Mouse (Mus musculus) neural tube, embryonic 14.5 days (tissue): ENCODE measurements at regions not wholly inside any gene's neighbourhood (a gene's known extent, or its start where the extent isn't known, plus 50 kb on each side); places are given as distances from the start of the nearest gene placed in this dataset.
"Not testable (repeated sequence)": the region's sequence is repeated elsewhere in the genome, so short reads cannot be mapped to it uniquely, and the experiment has no call there.

Experiments used
- ATAC-seq: fragments of 200-750 bp; cut with Nextera tagmentation; 2 replicates; pipeline ENCODE4 v1.8.0; 2017; ENCODE audit warnings: low read depth, mild to moderate bottlenecking, moderate TSS enrichment, moderate library complexity
- H3K27ac ChIP-seq: fragments of 300-500 bp; sonication (generic); 2 replicates; pipeline ENCODE4 v1.5.1; 2014; ENCODE audit warnings: low read depth, mild to moderate bottlenecking, control low read depth, low read length, moderate library complexity, mixed read lengths
- H3K27me3 ChIP-seq: fragments of 300-500 bp; sonication (generic); 2 replicates; pipeline ENCODE4 v1.6.1; 2014; ENCODE audit warnings: low read length; ENCODE audit not compliant: control insufficient read depth, insufficient read depth
- H3K36me3 ChIP-seq: fragments of 300-500 bp; sonication (generic); 2 replicates; pipeline ENCODE4 v1.6.1; 2014; ENCODE audit warnings: low read length, mixed read lengths; ENCODE audit not compliant: control insufficient read depth, insufficient read depth
- H3K4me1 ChIP-seq: fragments of 300-500 bp; sonication (generic); 2 replicates; pipeline ENCODE4 v1.6.1; 2014; ENCODE audit warnings: low read length; ENCODE audit not compliant: control insufficient read depth, insufficient read depth
- H3K4me2 ChIP-seq: fragments of 300-500 bp; sonication (generic); 2 replicates; pipeline ENCODE4 v1.6.1; 2014; ENCODE audit warnings: mild to moderate bottlenecking, low read depth, low read length, control low read depth
- H3K4me3 ChIP-seq: fragments of 300-500 bp; sonication (generic); 2 replicates; pipeline ENCODE4 v1.5.1; 2014; ENCODE audit warnings: low read depth, low read length, control low read depth, mixed read lengths
- H3K9ac ChIP-seq: fragments of 300-500 bp; sonication (generic); replicated peaks from 2 replicates; pipeline ENCODE4 v1.6.1; 2014; ENCODE audit warnings: low read depth, mild to moderate bottlenecking, control low read depth, low read length, mixed read lengths
- H3K9me3 ChIP-seq: fragments of 300-500 bp; sonication (generic); 2 replicates; pipeline ENCODE4 v1.6.1; 2016; ENCODE audit warnings: low read length; ENCODE audit not compliant: control insufficient read depth
- WGBS: fragments of 180-500 bp; shearing (Covaris S2); extraction: QIAGEN DNeasy Blood & Tissue Kit; methylation state at CpG from one replicate; pipeline ENCODE4 v1.1.7; 2014; 5-methylcytosine and 5-hydroxymethylcytosine counted together

DNA sequence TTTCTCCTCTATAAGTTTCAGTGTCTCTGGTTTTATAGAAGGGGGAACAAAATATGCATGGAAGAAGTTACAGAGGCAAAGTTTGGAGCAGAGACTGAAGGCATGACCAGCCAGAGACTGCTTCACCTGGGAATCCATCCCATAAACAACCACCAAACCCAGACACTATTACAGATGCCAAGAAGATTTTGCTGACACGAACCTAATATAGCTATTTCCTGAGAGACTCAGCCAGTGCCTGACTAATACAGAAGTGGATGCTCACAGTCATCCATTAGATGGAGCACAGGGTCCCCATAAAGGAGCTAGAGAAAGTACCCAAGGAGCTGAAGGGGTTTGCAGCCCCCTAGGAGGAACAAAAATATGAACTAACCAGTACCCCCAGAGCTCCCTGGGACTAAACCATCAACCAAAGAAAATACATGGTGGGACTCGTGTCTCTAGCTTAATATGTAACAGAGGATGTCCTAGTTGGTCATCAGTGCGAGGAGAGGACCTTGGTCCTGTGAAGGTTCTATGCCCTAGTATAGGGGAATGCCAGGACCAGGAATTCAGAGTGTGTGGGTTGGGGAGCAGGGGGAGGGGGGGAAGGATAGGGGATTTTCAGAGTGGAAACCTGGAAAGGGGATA is 621.2 kb upstream of the Msl3l2 start:
- H3K4me2 ChIP-seq, H3K4me3 ChIP-seq, H3K27ac ChIP-seq, ATAC-seq, H3K4me1 ChIP-seq, H3K9me3 ChIP-seq, H3K36me3 ChIP-seq, H3K27me3 ChIP-seq, H3K9ac ChIP-seq: not testable (repeated sequence)
- 71% methylated on average over 3 of the region's 3 CpGs for WGBS

DNA sequence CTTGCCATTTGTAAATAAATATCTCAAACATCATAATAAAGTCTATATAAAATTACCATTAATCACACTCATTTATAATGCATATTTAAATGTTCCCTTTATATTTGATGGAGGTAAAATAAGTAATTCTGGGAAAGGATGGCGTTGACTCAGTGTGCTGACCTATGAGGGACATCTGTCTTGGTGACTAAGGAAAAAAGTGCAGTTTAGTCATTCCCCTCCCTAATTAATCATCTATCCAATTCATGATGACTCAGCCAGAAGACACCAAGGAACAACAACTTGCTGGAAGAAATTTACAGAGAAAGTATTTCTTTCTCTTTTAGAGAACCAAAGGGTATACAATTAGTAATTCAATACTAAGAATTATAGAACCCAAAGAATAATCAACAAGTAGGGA is 584.0 kb upstream of the Msl3l2 start:
- no peaks in the 10 kb centered on the region for H3K4me1 ChIP-seq
- H3K4me2 ChIP-seq: no peak overlapping the region
- no peak for ATAC-seq
- no peaks in the 10 kb centered on the region for H3K36me3 ChIP-seq
- H3K4me3 ChIP-seq: no peak overlapping the region
- H3K27me3 ChIP-seq: no peaks in the 10 kb centered on the region
- no peaks in the 10 kb centered on the region for H3K9me3 ChIP-seq
- WGBS: 79% methylated on average over 1 of the region's 1 CpGs
- no peak overlapping the region for H3K9ac ChIP-seq
- no peak overlapping the region for H3K27ac ChIP-seq

DNA sequence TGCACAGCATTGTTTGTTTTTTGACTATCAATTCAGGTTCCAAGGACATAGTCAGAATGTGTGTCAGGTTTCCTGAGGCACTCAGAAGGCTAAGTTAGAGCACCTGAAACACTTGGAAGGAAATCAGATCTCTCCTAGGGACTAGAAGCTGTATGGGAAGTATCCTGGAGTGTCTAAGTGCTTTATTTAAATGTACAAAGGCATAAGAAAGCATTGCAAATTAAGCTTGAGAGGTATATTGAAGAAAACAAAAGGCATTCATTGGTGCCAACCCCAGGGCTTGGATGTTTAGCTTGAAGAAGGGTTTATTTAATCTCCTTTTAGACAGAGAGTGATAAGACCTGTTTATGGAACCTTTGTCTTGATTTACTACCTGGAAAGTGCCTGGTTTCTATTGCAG is 569.3 kb upstream of the Msl3l2 start:
- no peaks in the 10 kb centered on the region for H3K27me3 ChIP-seq
- no peak for ATAC-seq
- no peak overlapping the region for H3K4me2 ChIP-seq
- H3K4me1 ChIP-seq: no peaks in the 10 kb centered on the region
- H3K27ac ChIP-seq: no peak overlapping the region
- no peaks in the 10 kb centered on the region for H3K9me3 ChIP-seq
- no peak overlapping the region for H3K9ac ChIP-seq
- H3K36me3 ChIP-seq: no peaks in the 10 kb centered on the region
- no peak overlapping the region for H3K4me3 ChIP-seq

DNA sequence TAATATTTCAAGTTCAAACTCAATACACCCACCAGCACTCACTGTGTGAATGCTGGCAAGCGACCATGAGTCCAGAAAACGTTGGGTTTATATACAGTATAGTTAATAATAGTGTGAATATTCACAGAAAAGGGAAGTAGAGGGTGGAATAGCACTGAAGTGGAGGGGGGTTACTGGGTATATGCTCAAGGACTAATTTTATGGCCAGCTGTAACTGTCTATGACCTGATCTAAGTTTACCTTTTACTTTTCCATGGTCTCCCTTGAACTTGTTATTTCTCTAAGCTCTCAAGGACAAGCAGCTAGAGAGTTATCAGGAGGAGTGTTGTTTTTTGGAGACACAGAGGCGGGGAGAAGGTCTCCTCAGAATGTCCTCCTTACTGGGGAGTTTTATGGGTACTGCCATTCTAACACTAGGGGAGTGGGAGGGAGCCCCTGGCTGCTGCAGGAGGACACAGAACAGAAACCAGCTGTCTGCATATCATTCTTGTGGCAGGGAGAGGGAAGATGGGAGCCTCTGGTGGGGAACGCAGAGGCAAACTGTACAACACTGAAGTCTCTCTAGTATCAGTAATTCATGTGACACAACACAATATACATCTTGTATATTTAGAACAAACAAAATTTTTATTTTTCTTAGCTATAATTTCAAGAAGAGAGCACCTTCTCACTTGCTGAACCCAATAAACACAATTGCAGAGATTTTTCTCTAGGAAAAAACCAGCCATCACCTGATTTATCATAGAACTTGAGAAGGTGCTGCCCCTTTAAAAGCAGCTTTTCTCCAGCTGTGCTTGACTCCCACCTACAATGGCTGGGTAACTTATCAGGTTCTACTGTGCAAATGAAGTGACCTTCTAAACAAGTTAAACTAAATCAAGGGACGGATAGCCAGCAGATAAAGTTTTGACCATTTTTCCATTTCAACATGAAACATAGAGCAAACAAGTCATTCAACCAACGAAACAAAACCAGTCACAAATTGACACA is 560.0 kb upstream of the Msl3l2 start:
- no peak overlapping the region for H3K9ac ChIP-seq
- no peaks in the 10 kb centered on the region for H3K9me3 ChIP-seq
- no peaks in the 10 kb centered on the region for H3K4me1 ChIP-seq
- no peak overlapping the region for H3K27ac ChIP-seq
- H3K36me3 ChIP-seq: no peaks in the 10 kb centered on the region
- 81% methylated on average over 6 of the region's 6 CpGs for WGBS
- no peak for ATAC-seq
- no peak overlapping the region for H3K4me2 ChIP-seq
- H3K27me3 ChIP-seq: no peaks in the 10 kb centered on the region
- H3K4me3 ChIP-seq: no peak overlapping the region

DNA sequence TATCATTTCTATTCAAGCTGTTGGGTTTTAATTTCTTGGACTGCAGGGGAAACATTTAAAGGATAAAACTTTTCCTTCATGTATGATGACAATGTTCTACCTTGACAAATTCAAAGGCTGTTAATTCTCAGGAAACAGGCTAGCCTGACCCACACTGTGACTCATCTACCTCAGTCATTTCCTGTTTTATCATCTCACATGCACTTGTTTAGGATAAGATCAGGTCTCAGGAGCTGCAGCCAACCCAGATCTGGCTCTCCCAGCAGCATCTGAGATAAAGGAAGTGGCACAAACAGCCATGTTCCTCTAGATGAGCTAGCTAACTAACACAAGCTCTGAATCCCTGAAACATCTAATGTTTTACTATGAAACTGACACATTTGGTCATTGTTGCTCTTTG is 541.8 kb upstream of the Msl3l2 start:
- Histone ChIP-seq H3K4me2 (no peak overlapping the region), H3K4me3 (no peak overlapping the region), H3K9ac (no peak overlapping the region), H3K27me3 (no peaks in the 10 kb centered on the region), H3K9me3 (no peaks in the 10 kb centered on the region), H3K4me1 (no peaks in the 10 kb centered on the region), H3K36me3 (no peaks in the 10 kb centered on the region), H3K27ac (no peak overlapping the region)
- no peak for ATAC-seq

DNA sequence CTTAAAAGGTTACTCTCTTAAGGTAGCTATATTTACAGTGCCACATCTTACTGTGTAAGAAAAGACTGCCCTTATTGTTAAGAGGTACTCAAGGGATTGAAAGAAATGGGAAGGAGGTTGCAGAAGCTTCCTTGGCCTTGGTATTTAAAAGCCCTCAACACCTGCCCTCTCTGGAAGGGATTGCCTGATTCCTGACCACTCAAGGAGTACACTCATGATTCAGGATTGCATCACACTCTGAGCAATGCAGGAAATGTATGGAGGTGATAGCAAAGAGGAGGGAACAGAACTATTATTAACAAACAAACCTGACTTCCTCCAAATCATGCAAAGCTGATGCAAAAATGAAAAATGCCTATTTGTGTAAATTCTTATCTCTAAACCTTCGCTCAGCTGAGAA is 534.0 kb upstream of the Msl3l2 start:
- no peaks in the 10 kb centered on the region for H3K27me3 ChIP-seq
- H3K9me3 ChIP-seq: no peaks in the 10 kb centered on the region
- H3K4me3 ChIP-seq: no peak overlapping the region
- no peak for ATAC-seq
- no peak overlapping the region for H3K27ac ChIP-seq
- no peak overlapping the region for H3K4me2 ChIP-seq
- H3K9ac ChIP-seq: no peak overlapping the region
- H3K4me1 ChIP-seq: no peaks in the 10 kb centered on the region
- H3K36me3 ChIP-seq: no peaks in the 10 kb centered on the region
- 95% methylated on average over 1 of the region's 1 CpGs for WGBS

DNA sequence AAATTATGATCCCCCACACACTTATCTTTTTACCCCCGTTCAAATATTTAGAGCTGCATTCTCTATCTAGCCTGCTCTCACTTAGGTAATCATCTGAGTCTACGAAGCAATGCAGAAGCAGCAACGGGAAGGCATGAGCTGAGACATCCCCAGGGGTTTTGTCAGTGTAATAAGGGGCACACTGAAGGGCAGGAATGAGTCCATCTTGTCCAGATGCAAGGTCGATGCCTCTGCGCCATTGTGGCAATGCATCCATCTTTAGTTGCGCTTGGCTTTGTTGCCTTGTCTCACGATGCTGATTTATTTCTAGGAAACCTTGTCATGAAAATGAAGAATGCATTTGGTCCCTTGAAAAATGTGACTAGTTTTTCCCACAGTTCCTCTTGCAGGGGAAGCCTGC is 515.7 kb upstream of the Msl3l2 start:
- Histone ChIP-seq H3K27ac (no peak overlapping the region), H3K9me3 (no peaks in the 10 kb centered on the region), H3K9ac (no peak overlapping the region), H3K4me3 (no peak overlapping the region), H3K4me1 (no peaks in the 10 kb centered on the region), H3K4me2 (no peak overlapping the region), H3K27me3 (no peaks in the 10 kb centered on the region), H3K36me3 (no peaks in the 10 kb centered on the region)
- 25% methylated on average over 7 of the region's 7 CpGs for WGBS
- ATAC-seq: peak; percentile 44; the same call in 1 of the 2 replicates

DNA sequence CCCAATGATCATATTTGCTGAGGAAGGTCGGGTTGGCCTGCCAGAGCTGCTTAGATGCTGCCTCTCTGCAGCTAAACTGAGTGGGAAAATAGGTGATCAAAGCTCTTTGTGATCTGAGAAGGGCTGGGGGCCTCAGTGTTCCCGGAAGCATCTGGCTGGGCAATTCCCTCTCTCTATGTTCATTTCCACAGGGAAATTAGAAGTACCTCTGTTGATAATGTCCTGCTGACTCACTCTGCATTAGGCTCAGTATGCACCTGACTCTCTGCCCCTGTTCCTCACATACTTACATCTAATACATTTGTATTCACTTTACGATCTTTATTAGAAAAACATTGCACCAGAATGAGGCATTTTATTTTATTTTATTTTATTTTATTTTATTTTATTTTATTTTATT is 514.8 kb upstream of the Msl3l2 start:
- ATAC-seq: peak; percentile 60; the same call in 1 of the 2 replicates
- no peak overlapping the region for H3K27ac ChIP-seq
- 39% methylated on average over 3 of the region's 3 CpGs for WGBS
- H3K4me2 ChIP-seq: no peak overlapping the region
- no peaks in the 10 kb centered on the region for H3K4me1 ChIP-seq
- H3K36me3 ChIP-seq: no peaks in the 10 kb centered on the region
- no peak overlapping the region for H3K4me3 ChIP-seq
- H3K9me3 ChIP-seq: no peaks in the 10 kb centered on the region
- H3K27me3 ChIP-seq: no peaks in the 10 kb centered on the region
- H3K9ac ChIP-seq: no peak overlapping the region

DNA sequence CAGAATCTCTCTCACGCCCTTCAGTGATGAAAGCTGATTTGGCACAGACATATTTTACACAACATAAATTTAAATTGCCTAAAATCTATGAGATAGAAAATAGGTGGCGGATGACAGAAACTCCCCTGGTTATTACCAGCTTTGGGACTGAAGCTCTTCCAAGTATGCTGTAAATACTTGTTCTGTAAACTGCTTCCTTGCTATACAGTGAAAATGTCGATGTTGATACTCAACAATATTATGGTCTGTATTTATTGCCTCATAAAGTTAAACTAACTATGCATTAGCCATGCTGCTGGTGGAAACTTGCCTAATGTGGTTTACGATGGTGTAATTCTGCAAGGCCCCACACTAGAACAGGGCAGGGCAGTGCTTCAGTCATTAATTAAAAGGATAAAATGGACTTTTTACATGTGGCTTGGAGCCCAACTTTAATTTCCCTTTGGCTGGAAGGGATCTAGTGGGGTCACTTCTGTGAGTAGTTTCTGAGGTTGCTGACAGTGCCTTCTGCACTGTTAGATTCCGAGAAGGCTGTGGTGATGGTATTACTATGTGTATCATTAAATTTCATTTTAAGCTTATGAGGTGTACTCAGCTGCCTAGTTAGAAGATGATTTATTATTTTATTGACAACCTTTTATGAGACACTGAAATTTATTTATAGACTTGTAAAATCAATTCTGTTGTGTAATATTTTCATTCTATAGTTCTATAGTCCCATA is 482.0 kb upstream of the Msl3l2 start:
- Histone ChIP-seq H3K4me1 (no peaks in the 10 kb centered on the region), H3K4me2 (no peak overlapping the region), H3K9me3 (no peaks in the 10 kb centered on the region), H3K4me3 (no peak overlapping the region), H3K36me3 (no peaks in the 10 kb centered on the region), H3K27me3 (no peaks in the 10 kb centered on the region), H3K9ac (no peak overlapping the region), H3K27ac (no peak overlapping the region)
- 62% methylated on average over 5 of the region's 5 CpGs for WGBS
- ATAC-seq: peak; percentile 88
